Mouse (Mus musculus): ENCODE data around the gene Vmn1r85. TPM values are rescaled to one million over a fixed set of nuclear protein-coding genes. Genes with fewer than 3 reads are reported as not detected.

Vmn1r85 gene
- total RNA-seq, 1 experiment = not detected

DNA sequence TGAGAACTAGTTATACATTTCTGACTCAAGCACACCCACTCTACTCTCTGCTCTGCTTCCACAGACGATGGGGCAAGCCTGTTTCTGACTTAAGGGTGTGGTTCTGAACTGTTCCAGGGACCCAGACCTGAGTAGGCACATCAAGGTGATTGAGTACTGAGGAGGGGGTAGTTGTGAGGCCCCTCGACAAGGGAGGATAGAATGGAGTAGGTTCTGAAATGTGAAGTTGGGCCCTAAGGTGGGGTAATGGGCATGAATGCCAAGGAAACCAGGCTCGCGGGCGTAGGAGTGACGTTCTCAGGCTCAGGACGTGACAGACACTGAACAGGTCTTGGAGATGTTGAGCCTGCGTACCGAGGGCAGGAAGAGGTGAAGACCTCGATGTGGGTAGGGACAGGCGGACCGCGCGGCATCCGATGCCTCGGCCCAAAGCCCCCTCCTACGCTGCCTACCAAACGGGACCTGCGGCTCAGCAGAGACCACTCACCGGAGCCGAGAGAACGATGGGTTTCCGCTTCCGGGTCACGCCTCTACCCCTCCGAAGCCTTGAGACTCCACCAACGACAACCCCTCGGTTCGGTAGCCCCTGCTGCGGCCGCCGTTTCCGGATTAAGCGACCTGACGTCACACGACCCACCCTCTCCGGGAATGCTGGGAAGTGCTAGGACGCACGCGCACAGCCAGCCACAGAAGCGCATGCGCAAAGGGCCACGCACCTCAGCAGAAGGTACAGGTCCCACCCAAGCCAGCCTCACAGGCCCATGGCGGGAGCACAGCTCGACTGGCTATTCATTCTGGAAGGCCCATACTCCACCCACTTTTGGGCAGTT is 60.6 kb downstream of the Vmn1r85 start, which contains the start of gene Chmp2a:
Chmp2a (minus strand) TSS at position 660 of the 830 bp plus-strand sequence.
- H3K27ac ChIP-seq (ENCODE audit: insufficient read depth, low read depth, low read length, poor library complexity, severe bottlenecking) = peak within 1 kb of the TSS; percentile 95
- H3K9me3 ChIP-seq (ENCODE audit: control insufficient read depth, insufficient read depth, low read depth, low read length) = no peaks in the 10 kb centered on the region
- peak within 1 kb of the TSS; percentile 58 to 71 for H3K4me3 ChIP-seq (ENCODE audit: insufficient read depth in 1 of 2, low read depth in 1 of 2, low read length in 2 of 2, poor library complexity in 1 of 2, severe bottlenecking in 1 of 2)
- peak within 1 kb of the TSS; percentile 80 for H3K9ac ChIP-seq (ENCODE audit: insufficient read depth, low read depth, low read length, poor library complexity, severe bottlenecking)
- TF ChIP-seq HCFC1 (IDR thresholded peaks at IDR 0.05; ENCODE audit: borderline replicate concordance, insufficient read depth, low read length) (peak; percentile 64; the same call in 1 of the 2 replicates), ZC3H11A (IDR thresholded peaks at IDR 0.05; ENCODE audit: borderline replicate concordance, low read depth, low read length) (no peak), ZNF384 (IDR thresholded peaks at IDR 0.05; ENCODE audit: low read depth, low read length) (no peak), MAFK (IDR thresholded peaks at IDR 0.05; ENCODE audit: insufficient read depth, low read depth, low read length) (no peak), CHD2 (IDR thresholded peaks at IDR 0.05; ENCODE audit: low read depth, low read length) (0 out of 2 replicates have a peak, but pooled peaks have one; percentile 44)
- in situ Hi-C loops (cut with MboI; ENCODE audit: low sequenced_read_pairs in 2 of 2, unreplicated experiment in 2 of 2) = no loop called here
- H3K36me3 ChIP-seq (ENCODE audit: control insufficient read depth, insufficient read depth, low read length, poor library complexity, severe bottlenecking) = peaks cover 42% of the 10 kb centered on the region
- H3K4me1 ChIP-seq (ENCODE audit: control insufficient read depth in 2 of 2, insufficient read depth in 2 of 2, low read length in 2 of 2, poor library complexity in 1 of 2) = peaks cover 0 to 13% of the 10 kb centered on the region in 2 experiments; a peak in 2 of 4 replicates
- peak; percentile 97 for DNase-seq (ENCODE audit: low read depth, low spot score)

DNA sequence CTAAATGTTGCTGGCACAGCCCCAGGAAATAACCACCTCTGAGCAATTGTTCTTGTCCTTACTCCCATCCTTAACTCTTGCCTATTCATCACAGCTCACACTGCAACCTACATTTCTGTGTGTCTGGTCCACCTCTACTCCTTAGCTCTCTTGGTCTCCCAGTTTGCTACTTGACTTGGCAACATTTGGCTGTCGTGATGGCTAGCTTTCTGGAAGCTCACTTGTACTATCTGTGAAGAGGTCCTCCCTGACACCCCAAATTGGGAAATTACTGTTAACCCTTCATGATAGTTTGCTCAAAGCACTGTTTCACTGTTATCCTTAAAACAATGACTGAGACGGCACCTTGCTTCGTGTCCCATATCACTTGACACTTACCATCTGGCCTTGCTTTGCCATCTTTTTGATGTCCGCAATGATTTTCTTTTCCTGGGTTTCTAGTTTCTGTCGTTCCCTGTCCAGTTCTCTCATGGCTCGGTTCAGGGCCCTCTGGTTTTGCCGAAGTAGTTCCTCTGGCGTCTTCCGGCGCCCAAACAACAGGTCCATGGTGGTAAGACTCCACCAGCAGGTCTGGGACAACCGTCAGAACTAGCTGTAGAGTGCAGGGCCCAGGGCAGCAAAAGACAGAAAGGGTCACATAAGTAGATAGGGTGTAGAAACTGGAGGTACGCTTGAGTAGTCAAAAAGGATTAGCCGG is 61.4 kb downstream of the Vmn1r85 start:
- TF ChIP-seq ZC3H11A (IDR thresholded peaks at IDR 0.05; ENCODE audit: borderline replicate concordance, low read depth, low read length) (no peak), CHD2 (IDR thresholded peaks at IDR 0.05; ENCODE audit: low read depth, low read length) (no peak), MAFK (IDR thresholded peaks at IDR 0.05; ENCODE audit: insufficient read depth, low read depth, low read length) (no peak), ZNF384 (IDR thresholded peaks at IDR 0.05; ENCODE audit: low read depth, low read length) (no peak), HCFC1 (IDR thresholded peaks at IDR 0.05; ENCODE audit: borderline replicate concordance, insufficient read depth, low read length) (no peak)
- in situ Hi-C loops (cut with MboI; ENCODE audit: low sequenced_read_pairs in 2 of 2, unreplicated experiment in 2 of 2) = no loop called here
- Histone ChIP-seq H3K27ac (ENCODE audit: insufficient read depth, low read depth, low read length, poor library complexity, severe bottlenecking) (peak overlapping the region; percentile 95), H3K36me3 (ENCODE audit: control insufficient read depth, insufficient read depth, low read length, poor library complexity, severe bottlenecking) (peaks cover 50% of the 10 kb centered on the region), H3K9ac (ENCODE audit: insufficient read depth, low read depth, low read length, poor library complexity, severe bottlenecking) (peak overlapping the region; percentile 80), H3K4me3 (ENCODE audit: insufficient read depth in 1 of 2, low read depth in 1 of 2, low read length in 2 of 2, poor library complexity in 1 of 2, severe bottlenecking in 1 of 2) (peak overlapping the region; percentile 58 to 71), H3K9me3 (ENCODE audit: control insufficient read depth, insufficient read depth, low read depth, low read length) (no peaks in the 10 kb centered on the region), H3K4me1 (ENCODE audit: control insufficient read depth in 2 of 2, insufficient read depth in 2 of 2, low read length in 2 of 2, poor library complexity in 1 of 2) (peaks cover 0 to 10% of the 10 kb centered on the region in 2 experiments; a peak in 2 of 4 replicates)
- DNase-seq (ENCODE audit: low read depth, low spot score) = no peak

Other genes starting within 250 kb of the Vmn1r85 start
- 1.4 and 1.8 TPM in 2 replicates for gene Zfp128, start 214.0 kb downstream of the Vmn1r85 start, total RNA-seq (2012; rRNA removed)
- 5.1 and 5.7 TPM in 2 replicates for gene Zscan22, start 197.4 kb downstream of the Vmn1r85 start, total RNA-seq (2012; rRNA removed)
- 3,358 and 4,390 TPM in 2 replicates for gene Rps5, start 172.9 kb downstream of the Vmn1r85 start, total RNA-seq (2012; rRNA removed)
- 4.4 and 6.9 TPM in 2 replicates for gene Rnf225, start 167.8 kb downstream of the Vmn1r85 start, total RNA-seq (2012; rRNA removed)
- 4.7 and 5.6 TPM in 2 replicates for gene Zfp324, start 129.3 kb downstream of the Vmn1r85 start, total RNA-seq (2012; rRNA removed)
- 6.4 and 7.3 TPM in 2 replicates for gene Zfp446, start 117.3 kb downstream of the Vmn1r85 start, total RNA-seq (2012; rRNA removed)
- gene Slc27a5, start 97.0 kb downstream of the Vmn1r85 start, total RNA-seq (2012; rRNA removed) = 0.45 and 0.69 TPM in 2 replicates
- gene Trim28, start 96.1 kb downstream of the Vmn1r85 start, total RNA-seq (2012; rRNA removed) = 2,698 and 2,854 TPM in 2 replicates
- gene Zbtb45, start 85.1 kb downstream of the Vmn1r85 start, total RNA-seq (2012; rRNA removed) = 23.7 and 26.7 TPM in 2 replicates
- gene Chmp2a, start 60.4 kb downstream of the Vmn1r85 start, total RNA-seq (2012; rRNA removed) = 103 and 143 TPM in 2 replicates
- gene Ube2m, start 56.9 kb downstream of the Vmn1r85 start, total RNA-seq (2012; rRNA removed) = 73.8 and 92.8 TPM in 2 replicates
- gene Mzf1, start 40.4 kb downstream of the Vmn1r85 start, total RNA-seq (2012; rRNA removed) = 3.2 and 3.8 TPM in 2 replicates
- gene Vmn1r86, start 24.7 kb upstream of the Vmn1r85 start, total RNA-seq (2012; rRNA removed) = not detected in 2 replicates
- gene Vmn1r87, start 45.0 kb upstream of the Vmn1r85 start, total RNA-seq (2012; rRNA removed) = not detected in 2 replicates
- 0.04 and 0.11 TPM in 2 replicates for gene Vmn1r88, start 64.4 kb upstream of the Vmn1r85 start, total RNA-seq (2012; rRNA removed)
- not detected in 2 replicates for gene Vmn1r89, start 117.8 kb upstream of the Vmn1r85 start, total RNA-seq (2012; rRNA removed)
- 88.5 and 92.2 TPM in 2 replicates for gene Lig1, start 182.1 kb upstream of the Vmn1r85 start, total RNA-seq (2012; rRNA removed)
- 5.1 and 5.7 TPM in 2 replicates for gene Zswim9, start 183.5 kb upstream of the Vmn1r85 start, total RNA-seq (2012; rRNA removed)
- 1.5 and 2.9 TPM in 2 replicates for gene Pla2g4c, start 229.5 kb upstream of the Vmn1r85 start, total RNA-seq (2012; rRNA removed)